Mouse (Mus musculus) lung, adult 10 weeks (tissue): ENCODE measurements around the gene Gramd1c. TPM values are rescaled to one million over a fixed set of nuclear protein-coding genes. Genes with fewer than 3 reads are reported as not detected.

ENCODE experiments used
- polyA plus RNA-seq: library from polyadenylated mRNA; stranded (reverse); fragments of 350-450 nt; fragmentation: Illumina TruSeq; extraction: RNeasy Lipid Tissue Mini Kit (QIAGEN cat#74804); gene quantifications from one replicate; pipeline ENCODE4 v1.2.3, GENCODE M21; 2014; ENCODE audit warnings: low read depth, low replicate concordance; ENCODE audit not compliant: insufficient read depth

The Gramd1c gene
- 4.2 TPM for polyA plus RNA-seq

GRCm38 (mm10) chr16:44063025-44063894 is at the start of gene Gramd1c:
Gene Gramd1c, minus strand, starts transcription at chr16:44063345.

DNA sequence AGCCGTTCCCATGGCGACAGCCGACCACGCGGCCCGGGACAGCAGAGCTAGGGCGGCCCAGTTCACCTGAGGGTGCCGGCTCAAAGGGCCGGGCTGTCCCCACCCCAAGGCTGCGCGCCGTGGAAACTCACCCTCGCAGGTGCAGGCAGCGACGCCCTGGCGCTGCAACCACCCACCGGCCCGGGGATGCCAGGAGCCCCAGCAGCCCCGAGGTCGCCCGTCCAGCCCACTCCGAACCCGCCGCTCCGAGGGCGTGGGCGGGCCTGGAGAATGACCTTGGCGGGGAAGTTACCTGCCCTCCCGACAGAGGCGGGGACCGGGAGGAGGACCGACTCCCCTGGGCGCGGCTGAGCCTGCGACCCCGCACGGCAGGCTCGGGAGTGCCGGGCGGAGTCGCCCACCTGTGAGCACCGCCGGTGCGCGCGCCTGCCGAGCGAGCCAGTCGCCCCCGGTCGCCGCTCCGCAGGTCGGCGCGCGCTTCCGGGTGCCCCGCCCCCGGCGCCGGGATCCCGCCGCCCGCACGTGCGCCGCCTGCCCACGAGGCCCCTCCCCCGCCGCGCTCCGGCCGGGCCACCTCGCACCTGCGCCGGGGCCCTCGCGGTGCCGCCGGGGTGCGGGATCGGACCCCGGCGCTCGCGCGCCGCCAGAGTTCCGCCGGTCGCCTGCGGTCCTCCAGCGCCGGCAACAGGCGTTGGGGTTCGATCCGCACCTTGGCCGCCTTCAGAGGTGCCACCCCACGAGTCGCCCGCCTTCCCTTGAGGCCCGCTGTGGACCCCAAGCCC is 83.6 kb downstream of the Gramd1c start, which contains the start of gene Zdhhc23:
Zdhhc23 (minus strand) TSS at position 464 of the 782 bp plus-strand sequence.

Other genes with a start within 250 kb of the Gramd1c start
- gene Ccdc191, start 173.5 kb downstream of the Gramd1c start, polyA plus RNA-seq: 5.4 TPM
- 9.9 TPM for gene Qtrt2, start 136.5 kb downstream of the Gramd1c start, polyA plus RNA-seq
- gene Zdhhc23, start 83.6 kb downstream of the Gramd1c start, polyA plus RNA-seq: 0.94 TPM
- gene Atp6v1a, start 76.4 kb upstream of the Gramd1c start, polyA plus RNA-seq: 35.2 TPM
- gene Naa50, start 76.5 kb upstream of the Gramd1c start, polyA plus RNA-seq: 24.0 TPM
- 3.3 TPM for gene Usf3, start 109.9 kb upstream of the Gramd1c start, polyA plus RNA-seq